Mouse (Mus musculus) left cerebral cortex, adult 9 months (tissue): Measurements from ENCODE around the gene Agrp.
"Not testable (repeated sequence)": the region's sequence is repeated elsewhere in the genome, so short reads cannot be mapped to it uniquely, and the experiment has no call there.

ENCODE experiments used
- DNase-seq, 2 experiments: peaks; one replicate each; pipeline ENCODE4 v3.0.0; 2022; ENCODE audit warnings: low spot score in 2 of 2

Gene Agrp

DNA sequence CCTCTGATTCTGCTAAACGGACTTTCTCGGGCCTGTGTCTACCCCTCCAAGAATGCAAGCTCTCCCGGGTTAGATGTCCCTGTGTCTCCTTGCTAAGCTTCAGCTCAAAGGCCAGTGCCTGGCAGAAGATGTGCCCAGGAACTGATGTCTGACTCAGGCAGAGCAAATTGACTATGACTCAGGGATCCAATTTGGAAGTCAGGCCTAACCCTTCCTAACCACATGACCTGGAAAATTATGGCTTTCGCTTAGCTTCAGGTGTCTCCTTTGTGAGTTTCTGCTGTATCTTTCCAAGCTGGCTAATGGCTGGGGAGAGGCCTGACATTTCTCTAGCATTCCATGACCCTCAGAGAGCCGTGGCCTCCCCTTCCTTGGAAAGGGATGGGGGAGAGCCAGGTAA lies 35.9 kb downstream of the Agrp start:
- no peak for DNase-seq

DNA sequence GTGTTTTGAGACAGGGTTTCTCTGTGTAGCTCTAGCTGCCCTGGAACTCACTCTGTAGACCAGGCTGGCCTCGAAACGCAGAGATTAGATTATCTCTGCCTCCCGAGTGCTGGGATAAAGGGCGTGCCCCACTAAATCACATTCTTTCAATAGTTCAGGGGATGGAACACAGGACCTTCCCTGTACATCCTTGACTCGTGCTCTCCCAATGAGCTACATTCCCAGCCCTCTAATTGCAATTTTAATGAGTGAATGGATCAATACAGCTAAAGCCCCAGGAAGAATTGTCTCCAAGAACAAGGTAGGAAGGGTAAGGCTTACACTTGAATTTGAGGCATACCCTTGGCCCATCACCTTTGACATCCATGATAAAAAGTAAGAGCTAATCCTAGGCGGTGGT lies 38.4 kb downstream of the Agrp start:
- no peak for DNase-seq

DNA sequence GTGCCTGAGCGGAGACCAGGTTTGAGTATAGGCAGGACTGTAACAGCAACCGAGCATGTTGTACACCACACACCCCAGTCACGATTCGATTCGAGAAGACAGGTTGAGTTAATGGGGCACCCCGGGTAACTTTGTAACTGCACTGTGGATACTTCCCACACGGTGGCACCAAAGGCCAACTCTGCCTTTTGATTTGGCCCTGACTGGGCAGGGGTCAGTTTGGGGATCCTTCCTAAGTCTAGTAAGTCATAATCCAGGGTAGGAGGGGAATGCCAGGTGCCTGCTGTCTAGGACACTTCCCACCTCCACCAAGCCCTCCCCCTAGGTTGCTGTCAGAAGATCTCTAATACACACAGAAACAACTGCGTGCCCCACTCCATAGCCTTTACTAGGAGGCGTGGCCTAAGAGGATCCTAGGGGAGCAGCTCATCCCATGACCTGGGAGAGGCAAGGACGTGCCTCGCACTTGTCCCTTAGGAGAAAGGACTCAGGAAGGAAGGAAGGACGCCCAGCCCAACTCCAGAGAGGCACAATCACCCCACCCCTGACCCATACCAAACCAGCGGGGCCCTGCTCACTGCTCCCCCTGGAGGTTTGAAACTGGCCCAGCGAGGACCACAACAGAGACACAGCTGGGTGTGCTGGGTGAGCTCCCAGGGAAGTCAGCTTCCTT lies 40.7 kb downstream of the Agrp start:
- DNase-seq = no peak

DNA sequence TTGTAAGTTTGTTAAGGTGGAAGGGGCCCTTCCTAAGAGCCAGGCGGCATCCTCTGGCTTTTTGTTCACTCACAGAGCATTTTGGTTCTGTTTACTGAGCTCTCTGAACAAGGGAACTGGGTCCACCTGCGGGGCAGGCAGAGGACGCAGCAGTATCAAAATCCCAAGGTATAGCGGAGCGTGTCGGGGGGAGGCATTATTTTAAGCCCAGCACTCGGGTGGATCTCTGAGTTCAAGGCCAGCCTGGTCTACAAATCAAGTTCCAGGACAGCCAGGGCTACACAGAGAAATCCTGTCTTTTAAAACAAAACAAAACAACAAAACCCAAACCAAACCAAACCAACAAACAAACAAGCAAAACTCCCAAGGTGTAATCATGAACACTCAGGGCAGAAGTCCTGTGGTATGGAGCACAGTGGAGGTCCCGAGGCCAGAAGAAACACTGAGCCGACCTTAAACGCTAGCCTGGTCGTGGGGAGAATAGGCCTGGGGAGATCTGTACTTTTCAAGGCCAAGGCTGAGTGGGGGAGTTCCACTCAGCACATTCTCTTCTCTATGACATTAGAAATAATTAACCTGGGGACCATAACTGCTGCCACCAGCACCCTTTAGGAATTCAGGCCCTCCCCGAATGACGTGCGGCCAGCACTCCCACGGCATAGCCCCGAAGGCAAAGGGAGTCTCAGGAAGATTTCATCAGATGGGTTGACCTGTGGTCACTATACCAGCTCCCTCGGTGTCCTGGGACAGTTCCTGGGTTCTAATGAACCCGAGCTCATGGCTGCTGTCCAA lies 42.5 kb downstream of the Agrp start:
- no peak for DNase-seq

DNA sequence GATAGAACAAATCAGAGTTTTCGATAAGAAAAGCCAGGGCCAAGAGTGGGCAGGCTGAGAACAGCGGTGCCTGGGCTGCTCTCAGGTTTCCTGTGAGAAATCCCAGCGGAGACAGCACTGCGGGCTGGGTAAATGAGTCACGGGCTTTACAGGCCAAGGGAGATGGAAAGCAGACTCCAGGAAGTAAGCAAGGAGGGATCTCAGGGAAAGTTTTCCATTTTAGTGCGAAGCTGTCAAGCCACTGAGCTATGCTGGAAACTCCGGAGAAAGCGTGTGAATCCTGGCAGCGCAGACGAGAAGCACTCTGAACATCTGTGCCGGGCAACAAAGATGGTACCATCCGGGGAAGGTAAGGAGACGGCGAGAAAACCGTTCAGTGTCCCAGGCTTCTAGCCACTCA lies 43.3 kb downstream of the Agrp start:
- peak in 1 of 2 experiments; percentile 50 for DNase-seq

DNA sequence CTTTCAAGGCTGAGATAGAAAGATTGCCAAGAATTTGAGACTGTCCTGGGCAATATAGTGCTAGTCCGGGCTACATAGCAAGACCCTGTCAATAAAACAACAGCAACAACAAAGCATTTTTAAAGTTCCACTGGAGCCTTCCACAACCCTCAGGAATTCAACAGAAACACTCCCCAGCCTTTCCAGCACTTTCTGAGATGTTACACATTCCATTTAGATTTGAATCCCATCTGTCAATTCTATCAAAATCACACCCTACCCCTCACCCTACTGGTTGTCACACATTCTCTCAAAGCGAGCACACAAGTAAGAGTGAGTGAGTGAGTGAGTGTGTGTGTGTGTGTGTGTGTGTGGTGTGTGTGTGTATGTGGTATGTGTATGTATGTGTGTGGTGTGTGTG lies 44.8 kb downstream of the Agrp start:
- no peak for DNase-seq

DNA sequence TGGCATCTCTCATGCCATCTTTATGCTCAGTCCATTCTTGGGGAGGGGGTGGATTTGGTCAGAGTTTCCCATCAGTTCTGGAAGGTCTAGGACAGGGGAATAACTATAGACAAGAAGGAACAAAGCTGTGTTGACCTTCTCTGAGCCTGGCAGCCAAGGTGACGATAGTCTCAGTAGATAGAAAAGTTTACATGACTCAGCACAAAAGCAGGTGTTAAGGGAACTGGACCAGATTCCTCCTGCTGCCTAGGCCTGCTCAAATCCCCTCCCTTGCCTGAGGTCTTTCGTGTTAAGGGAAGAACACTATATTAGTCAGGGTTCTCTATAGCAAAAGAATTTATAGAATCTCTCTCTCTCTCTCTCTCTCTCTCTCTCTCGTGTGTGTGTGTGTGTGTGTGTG lies 57.5 kb downstream of the Agrp start:
- no peak for DNase-seq

DNA sequence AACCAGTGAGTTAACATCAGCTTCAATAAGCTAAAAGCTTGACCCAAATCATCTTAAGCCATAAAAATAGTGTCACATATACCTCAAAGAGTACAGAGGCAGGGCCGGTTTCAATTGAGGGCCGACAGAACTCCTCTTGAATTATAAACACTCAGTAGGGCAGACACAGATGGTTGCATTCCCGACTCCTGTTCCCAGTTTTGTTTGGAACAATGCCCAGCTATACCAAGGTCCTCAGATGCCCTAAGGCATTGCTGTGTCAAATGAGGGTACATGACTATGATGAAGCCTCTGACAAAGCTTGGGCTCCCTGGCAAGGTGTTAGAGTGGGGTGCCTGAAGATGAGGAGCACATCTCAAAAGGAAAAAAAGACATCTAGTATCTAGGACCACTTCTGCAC lies 61.7 kb downstream of the Agrp start:
- DNase-seq = no peak

DNA sequence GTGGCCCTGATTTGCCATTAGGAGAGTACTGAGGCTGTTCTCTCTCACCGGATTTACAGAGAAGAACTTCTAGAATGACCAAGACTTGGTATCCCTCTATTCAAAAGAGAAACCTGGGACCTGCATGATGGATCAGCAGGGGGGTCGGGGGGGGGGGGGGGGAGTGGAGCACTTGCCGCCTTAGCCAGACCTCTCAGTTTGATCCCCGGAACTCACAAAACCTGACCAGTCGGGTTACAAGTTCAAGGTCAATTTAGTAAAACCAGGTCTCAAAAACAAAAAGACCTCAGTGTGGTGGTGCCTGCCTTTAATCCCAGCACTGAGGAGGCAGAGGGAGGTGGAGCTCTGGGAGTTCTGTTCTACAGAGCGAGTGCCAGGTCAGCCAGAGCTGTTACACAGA lies 62.5 kb downstream of the Agrp start:
- DNase-seq = no peak

DNA sequence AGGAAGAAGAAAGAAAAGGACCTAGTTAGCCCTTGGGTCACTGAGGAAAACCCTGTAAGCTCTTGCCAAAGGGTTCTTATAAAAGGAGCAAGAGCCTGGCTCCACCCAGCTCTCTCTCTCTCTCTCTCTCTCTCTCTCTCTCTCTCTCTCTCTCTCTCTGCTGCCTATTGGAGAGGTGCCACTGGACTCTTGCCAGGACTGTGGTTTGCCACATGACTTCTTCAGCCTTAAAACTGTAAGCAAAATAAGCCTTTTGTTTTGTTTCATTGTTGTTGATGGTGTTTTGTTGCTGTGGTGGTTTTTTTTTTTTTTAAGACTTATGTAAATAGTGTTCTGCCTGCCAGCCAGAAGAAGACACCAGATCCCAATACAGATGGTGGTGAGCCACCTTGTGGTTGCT lies 63.8 kb downstream of the Agrp start:
- DNase-seq = no peak

DNA sequence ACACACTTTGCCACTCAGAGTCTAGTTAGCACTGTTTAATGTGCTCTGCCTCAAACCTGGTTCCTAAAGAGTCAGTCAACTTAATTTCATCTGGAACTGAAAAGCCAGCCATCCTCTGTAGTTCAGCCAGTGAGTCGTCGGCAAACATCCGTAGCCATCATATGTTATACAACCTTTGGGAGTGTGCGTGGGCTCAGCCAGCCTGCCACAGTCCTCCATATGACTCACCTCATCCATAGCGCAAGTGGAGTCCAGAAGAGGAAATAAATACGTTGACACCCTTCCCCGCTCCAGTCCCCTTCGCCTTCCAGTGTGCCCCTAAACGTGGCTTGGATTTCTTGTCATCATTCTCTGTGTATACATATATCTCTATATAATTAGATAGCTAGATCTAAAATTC lies 65.4 kb downstream of the Agrp start:
- peak in 1 of 2 experiments; percentile 69 for DNase-seq

DNA sequence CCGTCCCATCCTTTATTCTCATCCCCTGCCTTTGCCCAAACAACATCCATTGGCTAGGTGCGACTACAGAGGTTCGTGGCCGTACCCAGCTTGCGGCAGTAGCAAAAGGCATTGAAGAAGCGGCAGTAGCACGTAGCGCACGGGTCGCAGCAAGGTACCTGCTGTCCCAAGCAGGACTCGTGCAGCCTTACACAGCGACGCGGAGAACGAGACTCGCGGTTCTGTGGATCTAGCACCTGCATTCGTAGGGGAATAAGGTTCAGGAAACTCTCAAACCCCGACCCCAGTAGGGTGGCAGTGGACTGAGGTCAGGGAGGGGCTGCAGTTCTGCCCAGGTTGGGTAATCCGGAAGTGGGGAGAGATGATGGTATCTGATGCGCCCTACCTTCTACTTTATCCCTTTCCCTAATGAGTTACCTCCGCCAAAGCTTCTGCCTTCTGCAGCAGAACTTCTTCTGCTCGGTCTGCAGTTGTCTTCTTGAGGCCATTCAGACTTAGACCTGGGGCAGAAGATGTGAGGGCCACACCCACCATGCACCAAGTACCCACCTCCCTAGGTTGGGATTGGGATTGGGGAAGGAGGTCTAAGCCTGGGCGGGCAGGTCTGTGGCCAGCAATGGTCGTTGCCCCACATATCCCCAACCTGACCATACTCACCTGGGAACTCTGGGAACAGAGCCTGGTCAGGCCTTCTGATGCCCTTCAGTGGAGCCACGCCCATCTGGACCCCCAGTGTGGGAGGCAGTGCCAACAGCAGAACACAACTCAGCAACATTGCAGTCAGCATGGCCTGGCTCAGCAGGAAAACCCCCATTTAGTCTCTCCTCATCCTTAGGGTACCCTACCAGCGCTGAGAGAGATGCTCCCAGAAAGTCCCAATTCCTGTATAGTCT lies 70.2 kb downstream of the Agrp start:
- DNase-seq = no peak

DNA sequence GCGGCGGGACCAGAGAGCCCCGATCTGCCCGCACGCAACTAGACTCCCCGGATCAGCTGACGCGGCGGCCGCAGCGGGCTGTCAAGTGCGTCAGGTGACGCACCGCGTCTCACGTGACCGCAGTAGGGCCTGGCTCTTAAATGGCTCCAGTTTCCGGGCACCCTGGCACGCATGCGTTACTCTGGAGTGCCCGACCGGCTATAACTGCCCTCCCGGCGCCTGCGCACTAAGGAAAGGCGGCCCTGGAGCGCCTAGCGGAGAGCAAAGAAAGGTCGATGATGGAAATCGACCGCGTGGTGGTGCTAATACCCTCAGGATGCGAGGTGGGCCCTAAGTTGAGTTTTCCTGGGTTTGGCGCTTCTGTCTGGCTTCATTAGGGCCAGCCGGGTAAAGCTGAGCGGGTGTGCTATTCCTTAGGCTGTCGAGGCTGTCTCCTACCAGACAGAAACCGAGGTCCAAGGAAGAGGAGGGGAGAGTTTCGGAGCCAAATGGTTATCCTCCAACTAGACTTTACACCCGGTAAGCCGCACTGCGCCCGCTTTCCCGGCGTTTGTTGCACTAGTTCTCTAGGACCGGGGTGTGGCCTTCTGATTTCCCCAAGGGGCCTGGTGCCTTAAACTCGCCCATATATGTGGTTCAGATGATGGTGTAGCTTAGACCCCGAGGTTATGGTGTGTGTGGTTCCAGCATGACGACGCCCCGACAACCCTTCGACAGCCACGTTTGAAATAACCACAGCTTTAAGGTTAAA lies 71.1 kb downstream of the Agrp start, which contains the start of gene Atp6v0d1:
Gene Atp6v0d1 (minus strand): TSS at position 96 of the 751 bp plus-strand sequence.
- peak; percentile 98 to 100 for DNase-seq

DNA sequence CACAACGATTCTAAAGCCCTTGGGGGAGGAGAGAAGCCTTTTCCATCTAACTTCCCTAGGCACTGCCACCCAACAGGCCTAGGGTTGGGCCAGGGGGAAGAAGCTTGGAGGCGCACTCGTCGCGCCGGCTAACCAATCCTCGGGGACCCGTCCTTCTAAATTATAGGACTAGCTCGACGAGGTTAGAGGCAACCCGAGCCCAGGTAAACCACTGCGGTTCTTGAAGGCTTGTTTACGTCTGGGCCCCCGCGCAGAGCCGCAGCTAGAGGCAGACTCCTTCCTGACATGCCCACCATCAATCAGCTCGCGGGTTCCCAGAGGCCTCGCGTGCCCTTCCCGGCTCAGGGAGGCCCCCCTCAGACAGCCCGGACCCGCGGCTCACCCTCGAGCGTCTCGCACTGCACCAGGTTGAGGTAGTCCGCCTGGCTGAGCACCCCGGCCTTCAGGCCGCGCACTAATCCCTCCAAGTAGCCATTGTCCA lies 71.8 kb downstream of the Agrp start:
- DNase-seq = no peak

DNA sequence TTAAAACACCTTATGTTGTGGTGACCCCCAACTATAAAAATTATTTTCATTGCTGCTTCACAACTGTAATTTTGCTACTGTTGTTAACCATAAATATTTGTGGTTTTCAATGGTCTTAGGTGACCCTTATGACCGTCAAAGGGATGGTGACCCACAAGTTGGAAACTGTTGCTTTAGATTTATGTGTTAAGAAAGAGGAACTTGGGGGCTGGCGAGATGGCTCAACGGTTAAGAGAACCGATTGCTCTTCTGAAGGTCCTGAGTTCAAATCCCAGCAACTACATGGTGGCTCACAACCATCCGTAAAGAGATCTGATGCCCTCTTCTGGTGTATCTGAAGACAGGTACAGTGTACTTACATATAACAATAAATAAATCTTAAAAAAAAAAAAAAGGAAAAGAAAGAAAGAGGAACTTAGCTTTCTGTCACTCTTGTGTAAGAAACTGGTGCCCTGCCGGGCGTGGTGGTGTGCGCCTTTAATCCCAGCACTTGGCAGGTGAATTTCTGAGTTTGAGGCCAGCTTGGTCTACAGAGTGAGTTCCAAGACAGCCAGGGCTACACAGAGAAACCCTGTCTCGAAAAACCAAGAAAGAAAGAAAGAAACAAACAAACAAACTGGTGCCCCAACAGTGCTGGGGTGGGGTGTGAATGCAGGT lies 72.5 kb downstream of the Agrp start:
- DNase-seq = not testable (repeated sequence)

DNA sequence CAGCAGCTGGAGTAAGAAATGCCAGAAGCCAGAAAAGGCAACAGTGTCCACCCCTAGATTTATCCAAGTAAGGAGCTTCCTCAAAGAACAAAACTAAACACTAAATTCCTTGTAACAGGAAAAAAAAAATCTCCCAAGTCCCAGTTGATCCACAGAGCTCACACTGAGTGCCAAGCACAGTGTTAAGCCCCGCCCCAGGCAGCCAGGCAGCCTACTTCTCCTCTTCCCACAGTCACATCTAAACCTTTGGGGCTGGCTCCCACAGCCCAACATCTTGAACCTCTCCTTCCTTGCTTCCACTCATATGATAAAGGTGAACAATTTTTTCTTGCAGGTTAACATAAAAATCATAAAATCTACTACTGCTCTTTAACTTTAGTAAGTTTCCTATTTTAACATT lies 73.3 kb downstream of the Agrp start:
- no peak for DNase-seq

DNA sequence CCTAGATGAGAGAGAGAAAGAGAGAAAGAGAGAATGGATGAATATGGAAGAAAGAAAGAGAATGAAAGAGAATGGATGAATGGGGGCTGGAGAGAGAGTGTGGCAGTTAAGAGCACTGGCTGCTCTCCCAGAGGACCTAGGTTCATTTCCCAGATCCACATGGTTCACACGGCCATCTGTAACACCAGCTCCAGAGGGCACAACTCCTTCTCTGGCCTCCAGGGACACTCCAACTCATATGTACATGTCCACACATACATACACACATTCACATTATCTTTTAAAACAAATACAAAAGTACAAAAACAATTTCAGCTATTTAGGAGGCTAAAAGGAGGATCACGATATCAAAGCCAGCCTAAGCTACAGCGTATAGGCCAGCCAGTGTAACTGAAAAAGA lies 74.3 kb downstream of the Agrp start:
- DNase-seq = no peak

DNA sequence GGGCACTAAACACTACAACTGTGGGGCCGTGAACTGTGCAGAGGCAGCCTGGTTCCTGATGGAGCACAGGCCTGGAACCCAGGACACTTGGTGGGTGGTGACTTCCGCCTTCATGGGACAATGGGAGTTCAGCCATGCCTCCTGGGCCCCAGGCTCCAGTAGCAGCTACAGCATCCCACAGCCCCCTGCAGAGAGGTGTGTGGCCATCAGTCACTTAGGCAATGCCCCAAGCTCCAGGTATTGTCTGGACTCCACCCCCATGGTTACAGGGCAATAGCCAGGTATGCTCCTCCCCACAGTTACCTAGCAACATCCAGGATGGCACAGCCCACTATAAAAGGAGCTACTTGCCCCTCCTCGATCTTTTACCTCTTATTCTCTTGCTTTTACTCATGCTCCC lies 82.0 kb downstream of the Agrp start:
- no peak for DNase-seq

DNA sequence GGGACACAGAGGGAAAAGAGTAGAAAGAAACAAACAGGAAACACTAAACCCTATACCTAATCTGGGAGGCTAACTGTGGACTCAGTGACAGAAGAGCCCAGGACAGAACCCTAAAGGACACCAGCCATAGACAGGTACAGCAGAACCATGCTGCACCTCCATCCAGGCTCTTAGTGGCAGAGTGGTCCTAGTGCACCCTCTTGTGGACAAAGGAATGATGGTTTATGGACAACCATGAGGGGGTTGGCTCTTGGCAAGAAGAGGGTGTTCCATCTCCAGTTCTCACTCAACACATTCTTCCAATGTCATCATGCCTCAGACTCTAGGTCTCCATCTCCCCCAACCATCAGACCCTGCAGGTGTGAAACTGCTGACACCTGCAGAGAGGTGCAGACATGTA lies 83.1 kb downstream of the Agrp start:
- DNase-seq = peak in 1 of 2 experiments; percentile 65

DNA sequence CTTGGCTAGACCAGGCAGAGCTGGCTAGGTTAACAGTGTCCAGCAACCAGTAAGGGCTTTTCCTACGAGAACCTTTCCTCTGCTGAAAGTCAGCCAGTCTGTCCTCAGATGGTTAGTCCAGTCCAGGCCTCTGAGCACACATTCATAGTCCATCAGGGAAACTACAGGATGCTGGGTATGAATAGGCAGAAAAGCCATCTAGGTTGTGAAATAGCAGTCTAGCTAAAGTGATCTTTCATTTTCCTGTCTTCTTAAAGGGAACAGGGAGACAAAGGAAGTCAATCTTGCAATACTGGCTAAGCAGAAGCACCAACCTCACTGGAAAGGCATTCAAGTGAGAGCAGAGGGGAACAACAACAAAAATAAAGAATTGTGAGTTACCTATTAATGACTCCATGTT lies 84.4 kb downstream of the Agrp start:
- DNase-seq = no peak

DNA sequence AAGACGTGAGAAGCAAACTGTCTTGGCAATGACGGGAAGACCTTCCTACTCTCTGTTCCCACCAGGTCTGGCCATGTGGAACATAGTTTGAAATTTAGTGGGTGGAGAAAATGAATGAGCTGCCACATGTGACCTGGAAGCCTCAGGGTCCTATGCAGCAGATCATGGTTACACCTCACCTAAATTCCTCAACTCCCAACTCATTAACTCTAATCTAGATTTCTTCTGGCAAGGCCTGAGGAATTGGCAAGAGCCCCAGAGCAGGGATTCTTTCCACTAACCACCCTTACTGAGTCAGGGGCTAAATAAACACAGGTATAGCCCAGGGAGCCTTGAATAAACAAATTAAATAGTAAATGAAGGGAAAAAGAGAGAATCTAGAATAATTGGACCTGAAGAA lies 85.2 kb downstream of the Agrp start:
- no peak for DNase-seq
